Mouse (Mus musculus) large intestine, adult 2 months (tissue): ENCODE measurements around the gene Gm8332. TPM values are rescaled to one million over a fixed set of nuclear protein-coding genes. Genes with fewer than 3 reads are reported as not detected.
"Not testable (repeated sequence)": the region's sequence is repeated elsewhere in the genome, so short reads cannot be mapped to it uniquely, and the experiment has no call there.

Source experiments
- DNase-seq: peaks from one replicate; pipeline ENCODE4 v3.0.0-alpha.2; 2012; ENCODE audit warnings: low read depth, low spot score
- WGBS: fragments of 180-500 bp; shearing (Covaris S2); methylation state at CpG from one replicate; pipeline ENCODE4 v1.1.7; 2018; 5-methylcytosine and 5-hydroxymethylcytosine counted together
- polyA plus RNA-seq: library from polyadenylated mRNA; depleted of rRNA; stranded (reverse); fragments of >200 nt; gene quantifications from 2 replicates; pipeline ENCODE4 v1.2.3, GENCODE M21; 2012; rRNA removed

Gene Gm8332
- polyA plus RNA-seq: not detected in 2 replicates

- DNase-seq: not testable (repeated sequence)
- 67% methylated on average over 1 of the region's 2 CpGs for WGBS
Measured at GRCm38 (mm10) chr12:88250000-88250399, at the start of gene Gm8332. Gene Gm8332 (minus strand): TSS chr12:88250100.

- 51% methylated on average over 2 of the region's 2 CpGs for WGBS
- not testable (repeated sequence) for DNase-seq
Measured at GRCm38 (mm10) chr12:88297171-88297570, 47.3 kb upstream of the Gm8332 start.

GRCm38 (mm10) chr12:88293082-88293481, 43.2 kb upstream of the Gm8332 start:
- DNase-seq: not testable (repeated sequence)
- WGBS: 39% methylated on average over 4 of the region's 4 CpGs

- 78% methylated on average over 5 of the region's 5 CpGs for WGBS
- not testable (repeated sequence) for DNase-seq
Measured at GRCm38 (mm10) chr12:88285224-88285623, 35.3 kb upstream of the Gm8332 start.

GRCm38 (mm10) chr12:88274400-88274799, 24.5 kb upstream of the Gm8332 start, which contains the start of gene Gm5662:
Gene Gm5662 (minus strand): TSS chr12:88274500.
- 76% methylated on average over 5 of the region's 5 CpGs for WGBS
- DNase-seq: not testable (repeated sequence)

DNA sequence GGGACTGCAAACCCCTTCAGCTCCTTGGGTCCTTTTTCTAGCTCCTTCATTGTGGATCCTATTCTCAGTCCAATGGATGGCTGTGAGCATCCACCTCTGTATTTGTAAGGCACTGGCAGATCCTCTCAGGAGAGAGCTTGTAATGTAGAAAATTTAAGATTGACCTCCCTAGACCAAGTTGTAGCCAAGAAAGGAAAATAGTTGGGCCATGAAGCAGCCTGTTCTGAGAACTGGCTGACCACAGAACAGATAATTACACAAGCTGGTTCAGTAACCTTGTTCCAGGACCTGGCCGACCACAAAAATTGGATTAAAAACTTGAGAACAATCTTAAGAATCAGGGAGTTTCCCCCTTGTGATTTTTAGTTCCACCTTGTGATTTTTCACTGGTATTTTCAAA, 7.3 kb upstream of the Gm8332 start:
- no peak for DNase-seq
- WGBS: 40% methylated on average over 1 of the region's 1 CpGs

- DNase-seq: not testable (repeated sequence)
Measured at GRCm38 (mm10) chr12:88255917-88256316, 6.0 kb upstream of the Gm8332 start.

GRCm38 (mm10) chr12:88245786-88246185, 4.1 kb downstream of the Gm8332 start:
- DNase-seq: not testable (repeated sequence)

More at GRCm38 (mm10) chr12:88255917-88256316, 6.0 kb upstream of the Gm8332 start:
- WGBS: 46% methylated on average over 2 of the region's 2 CpGs

GRCm38 (mm10) chr12:88242940-88243339, 7.0 kb downstream of the Gm8332 start:
- WGBS: 50% methylated on average over 1 of the region's 1 CpGs
- DNase-seq: not testable (repeated sequence)

- no peak for DNase-seq
- 88% methylated on average over 3 of the region's 3 CpGs for WGBS
Measured at GRCm38 (mm10) chr12:88219445-88219844, 30.5 kb downstream of the Gm8332 start.

DNA sequence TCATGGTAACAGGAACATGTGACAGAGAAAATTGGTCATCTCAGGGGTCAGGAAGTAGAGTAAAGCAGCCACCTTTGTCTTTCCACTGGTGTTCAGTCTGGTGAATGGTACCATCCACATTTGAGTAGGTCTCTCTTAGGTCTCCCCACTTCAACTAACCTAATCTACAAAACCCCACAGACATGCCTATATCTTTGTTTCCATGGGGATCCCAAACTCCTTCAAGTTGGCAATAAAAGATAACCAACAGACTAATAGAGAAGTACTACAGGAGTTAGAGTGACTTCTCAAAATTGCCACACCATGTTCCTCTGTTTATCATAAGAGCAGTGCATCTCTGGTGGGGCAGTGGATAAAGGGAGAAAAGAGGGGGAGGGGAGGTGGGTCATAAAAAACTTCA, 31.8 kb downstream of the Gm8332 start:
- DNase-seq: not testable (repeated sequence)

DNA sequence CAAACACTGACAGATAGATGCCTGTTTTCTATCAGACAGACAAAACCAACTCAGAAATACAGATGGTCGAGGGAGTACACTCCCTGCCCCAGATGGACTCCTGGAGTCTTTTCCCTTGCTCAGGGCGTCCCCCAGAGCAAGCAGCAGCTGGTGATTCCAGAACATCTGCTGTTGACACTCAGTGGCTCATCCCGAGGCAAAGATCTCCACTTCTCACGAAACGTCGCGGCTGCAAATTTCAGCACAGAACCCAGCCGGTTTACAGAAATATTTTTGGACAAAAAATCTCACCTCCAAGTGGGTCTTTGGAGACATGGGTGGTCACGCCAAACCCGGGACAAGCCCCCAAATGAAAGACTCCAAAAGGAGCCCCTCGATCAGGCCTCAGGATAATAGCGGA, 35.3 kb downstream of the Gm8332 start:
- WGBS: 85% methylated on average over 12 of the region's 12 CpGs

DNA sequence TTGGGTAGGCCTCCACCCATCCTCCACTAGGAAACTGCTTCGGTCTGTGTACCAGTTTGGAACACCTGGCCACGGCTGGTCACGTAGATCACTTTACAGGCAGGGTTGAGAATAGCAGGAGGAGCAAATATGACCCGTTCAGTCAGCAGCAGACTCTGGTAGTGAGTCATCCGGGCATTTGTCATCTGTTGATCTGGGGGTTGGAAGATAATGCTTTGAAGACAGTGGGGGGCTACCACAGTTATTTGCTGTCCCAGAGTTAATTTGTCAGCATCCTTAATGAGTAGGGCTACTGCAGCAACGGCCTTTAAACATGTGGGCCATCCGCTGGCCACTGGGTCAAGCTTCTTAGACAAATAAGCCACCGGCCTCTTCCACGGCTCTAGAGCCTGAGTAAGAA, 38.4 kb downstream of the Gm8332 start:
- not testable (repeated sequence) for DNase-seq
- 82% methylated on average over 9 of the region's 9 CpGs for WGBS

More for the DNA sequence above, 35.3 kb downstream of the Gm8332 start:
- no peak for DNase-seq

DNA sequence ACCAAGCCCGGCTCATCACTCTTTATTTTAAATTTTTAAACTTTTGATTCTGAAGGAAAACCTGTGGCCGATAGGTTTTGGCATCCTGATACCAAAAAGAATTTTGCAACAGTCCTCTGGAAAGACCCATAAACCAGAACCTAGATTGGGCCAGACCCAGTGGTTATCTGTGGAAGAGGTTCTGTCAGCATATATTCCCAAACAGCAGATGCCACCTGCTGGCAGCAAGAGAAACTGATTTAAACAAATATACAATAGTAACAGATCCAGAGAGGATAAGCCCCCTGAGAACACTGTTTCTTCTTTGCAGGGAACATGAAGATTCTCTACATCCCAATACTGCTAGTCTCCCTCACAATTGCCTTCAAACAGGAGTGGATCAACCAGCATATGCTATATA, 47.0 kb downstream of the Gm8332 start:
- DNase-seq: no peak
- 90% methylated on average over 2 of the region's 2 CpGs for WGBS

Other genes starting within 250 kb of the Gm8332 start
- gene Gm2075, start 238.3 kb downstream of the Gm8332 start, polyA plus RNA-seq: not detected in 2 replicates
- not detected in 2 replicates for gene Gm6803, start 231.3 kb downstream of the Gm8332 start, polyA plus RNA-seq
- not detected in 2 replicates for gene Gm2056, start 223.1 kb downstream of the Gm8332 start, polyA plus RNA-seq
- not detected in 2 replicates for gene Gm16368, start 166.4 kb downstream of the Gm8332 start, polyA plus RNA-seq
- gene Gm10436, start 68.0 kb downstream of the Gm8332 start, polyA plus RNA-seq: not detected in 2 replicates
- gene Gm5662, start 24.4 kb upstream of the Gm8332 start, polyA plus RNA-seq: not detected in 2 replicates
- not detected in 2 replicates for gene Gm5039, start 73.9 kb upstream of the Gm8332 start, polyA plus RNA-seq
- 11.7 and 14.3 TPM in 2 replicates for gene Adck1, start 110.5 kb upstream of the Gm8332 start, polyA plus RNA-seq